Mouse (Mus musculus) liver, adult 2 months (tissue): ENCODE data around the gene Tlr6. TPM values are rescaled to one million over a fixed set of nuclear protein-coding genes. Genes with fewer than 3 reads are reported as not detected.

Experiments
- DNase-seq: peaks from one replicate; pipeline ENCODE4 v3.0.0-alpha.2; 2011; ENCODE audit warnings: low read depth, low spot score; ENCODE audit errors: extremely low read depth
- H3K27ac ChIP-seq: fragments of 200-500 bp; replicated peaks from 2 replicates; pipeline ENCODE4 v1.5.1; 2012; ENCODE audit warnings: low read depth, mild to moderate bottlenecking, control low read depth, inconsistent platforms, low read length; ENCODE audit not compliant: insufficient read depth
- H3K27me3 ChIP-seq: fragments of 200-500 bp; 2 replicates; pipeline ENCODE4 v1.6.1; 2012; ENCODE audit warnings: mild to moderate bottlenecking, moderate library complexity, low read length, inconsistent platforms; ENCODE audit not compliant: control insufficient read depth, insufficient read depth
- H3K36me3 ChIP-seq: fragments of 200-500 bp; 2 replicates; pipeline ENCODE4 v1.6.1; 2012; ENCODE audit warnings: low read length, inconsistent platforms; ENCODE audit not compliant: control insufficient read depth, insufficient read depth
- H3K4me1 ChIP-seq: fragments of 200-500 bp; 2 replicates; pipeline ENCODE4 v1.6.1; 2011; ENCODE audit warnings: low read length; ENCODE audit not compliant: control insufficient read depth, insufficient read depth
- H3K4me3 ChIP-seq: fragments of 200-500 bp; 2 replicates; pipeline ENCODE4 v1.5.1; 2011; ENCODE audit warnings: low read depth, mild to moderate bottlenecking, control low read depth, low read length, moderate library complexity; ENCODE audit not compliant: insufficient read depth
- H3K79me2 ChIP-seq: fragments of 200-500 bp; 2 replicates; pipeline ENCODE4 v1.6.1; 2012; ENCODE audit warnings: inconsistent platforms, mild to moderate bottlenecking, low read length, moderate library complexity; ENCODE audit not compliant: control insufficient read depth, insufficient read depth
- H3K9ac ChIP-seq: fragments of 200-500 bp; 2 replicates; pipeline ENCODE4 v1.6.1; 2012; ENCODE audit warnings: low read depth, mild to moderate bottlenecking, control low read depth, inconsistent platforms, low read length
- CTCF ChIP-seq: fragments of 200-500 bp; IDR thresholded peaks from 2 replicates; pipeline ENCODE4 v1.5.1; 2011; ENCODE audit warnings: low read depth, low read length, control low read depth
- POLR2A ChIP-seq: fragments of 200-500 bp; IDR thresholded peaks from 2 replicates; pipeline ENCODE4 v1.6.1; 2011; ENCODE audit warnings: low read length, control low read depth; ENCODE audit not compliant: insufficient read depth; ENCODE audit errors: extremely low read depth
- WGBS: fragments of 180-500 bp; shearing (Covaris S2); methylation state at CpG from one replicate; pipeline ENCODE4 v1.1.7; 2018; 5-methylcytosine and 5-hydroxymethylcytosine counted together
- polyA plus RNA-seq: library from polyadenylated mRNA; depleted of rRNA; stranded (reverse); fragments of >200 nt; gene quantifications from 2 replicates; pipeline ENCODE4 v1.2.3, GENCODE M21; 2012
- total RNA-seq: library from RNA; depleted of rRNA; stranded (reverse); fragments of >200 nt; gene quantifications from 2 replicates; pipeline ENCODE4 v1.2.3, GENCODE M21; 2014

Gene Tlr6
- total and polyA plus RNA-seq, 2 experiments: 0.18 to 0.46 TPM

DNA sequence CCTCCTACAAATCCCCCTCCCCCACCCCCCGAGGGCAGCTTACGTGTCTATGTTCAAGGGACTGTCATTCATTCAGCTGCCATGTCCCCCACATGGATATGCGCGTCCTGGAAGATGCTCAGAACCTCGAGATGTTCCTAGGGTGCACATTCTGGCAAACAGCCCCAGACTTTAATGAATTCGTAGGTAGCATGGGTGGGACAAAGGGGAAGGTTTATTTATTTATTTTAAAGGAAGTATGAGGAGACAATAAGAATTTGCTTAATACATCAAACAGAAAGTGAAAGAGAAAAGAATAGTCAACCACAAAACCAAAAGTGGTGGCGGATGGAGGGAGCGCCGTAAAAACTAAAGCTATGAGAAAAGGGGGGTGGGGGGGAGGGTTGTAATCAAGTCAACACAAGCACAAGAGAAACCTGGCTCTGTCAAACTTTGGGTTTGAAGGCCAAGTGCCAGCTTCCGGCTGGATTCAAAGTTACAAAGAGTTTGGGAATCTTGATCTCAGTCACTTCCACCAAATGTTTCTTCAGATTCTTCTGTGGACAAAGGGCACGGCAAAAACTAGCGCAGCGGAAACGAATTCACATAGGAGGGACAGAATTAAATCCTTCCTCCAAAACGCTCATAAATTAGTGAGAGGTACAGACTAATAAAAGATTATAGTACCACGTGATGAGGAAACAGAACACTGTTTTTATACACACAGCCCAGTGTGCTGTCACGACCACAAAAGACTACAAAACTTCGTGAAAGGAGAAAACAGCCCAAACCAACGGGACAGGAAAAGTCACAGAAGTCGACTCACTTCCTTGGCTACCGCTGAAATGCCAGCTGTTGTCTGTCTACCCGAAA is 680 bp downstream of the Tlr6 start:
- Histone ChIP-seq H3K9ac (peak overlapping the region; percentile 21; the same call in 1 of the 2 replicates), H3K4me3 (peak overlapping the region; percentile 42; the same call in 1 of the 2 replicates)
- DNase-seq: no peak

DNA sequence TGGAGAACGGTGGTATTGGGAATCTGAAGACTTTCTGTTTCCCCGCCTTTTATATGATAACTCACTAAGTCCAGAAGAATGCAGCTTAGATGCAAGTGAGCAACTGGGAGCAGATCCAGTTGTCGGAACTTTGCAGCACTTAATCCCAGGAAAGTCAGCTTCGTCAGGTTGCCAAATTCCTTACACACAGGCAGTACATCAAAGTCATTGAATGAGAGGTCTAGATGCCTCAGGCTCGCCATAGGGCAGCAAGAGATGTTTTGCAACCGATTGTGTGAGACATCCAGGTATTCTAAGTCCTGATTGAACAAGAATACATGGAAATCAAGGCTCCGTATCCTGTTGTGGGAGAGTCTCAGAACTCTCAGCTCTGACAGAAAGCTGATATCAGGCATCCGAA is 5.0 kb downstream of the Tlr6 start:
- WGBS: 90% methylated on average over 8 of the region's 8 CpGs
- no peak for DNase-seq

More for the DNA sequence above, 680 bp downstream of the Tlr6 start:
- no peak for TF ChIP-seq POLR2A
- TF ChIP-seq CTCF: no peak
- H3K4me1 ChIP-seq: peaks cover 6% of the 10 kb centered on the region
- H3K36me3 ChIP-seq: no peaks in the 10 kb centered on the region
- no peak overlapping the region; the same call in 1 of the 2 replicates for H3K27ac ChIP-seq
- no peaks in the 10 kb centered on the region for H3K27me3 ChIP-seq
- H3K79me2 ChIP-seq: no peaks in the 10 kb centered on the region
- 83% methylated on average over 22 of the region's 22 CpGs for WGBS

GRCm38 (mm10) chr5:64951486-64951885 is 8.4 kb downstream of the Tlr6 start:
- Histone ChIP-seq H3K4me3 (no peak overlapping the region), H3K79me2 (no peaks in the 10 kb centered on the region), H3K4me1 (no peaks in the 10 kb centered on the region), H3K27ac (no peak overlapping the region), H3K9ac (no peak overlapping the region), H3K27me3 (no peaks in the 10 kb centered on the region), H3K36me3 (no peaks in the 10 kb centered on the region)
- DNase-seq: no peak
- WGBS: 94% methylated on average over 5 of the region's 5 CpGs
- TF ChIP-seq POLR2A: no peak
- TF ChIP-seq CTCF: no peak

More for the DNA sequence above, 5.0 kb downstream of the Tlr6 start:
- Histone ChIP-seq H3K4me3 (no peak overlapping the region), H3K36me3 (no peaks in the 10 kb centered on the region), H3K79me2 (no peaks in the 10 kb centered on the region), H3K27ac (no peak overlapping the region), H3K9ac (no peak overlapping the region), H3K4me1 (no peaks in the 10 kb centered on the region), H3K27me3 (no peaks in the 10 kb centered on the region)
- no peak for TF ChIP-seq POLR2A
- TF ChIP-seq CTCF: no peak

GRCm38 (mm10) chr5:64932775-64933174 is 27.1 kb downstream of the Tlr6 start:
- Histone ChIP-seq H3K27me3 (no peaks in the 10 kb centered on the region), H3K4me3 (no peak overlapping the region), H3K9ac (no peak overlapping the region), H3K79me2 (no peaks in the 10 kb centered on the region), H3K4me1 (no peaks in the 10 kb centered on the region), H3K27ac (no peak overlapping the region), H3K36me3 (no peaks in the 10 kb centered on the region)
- TF ChIP-seq CTCF (no peak), POLR2A (no peak)
- 80% methylated on average over 15 of the region's 15 CpGs for WGBS
- no peak for DNase-seq

DNA sequence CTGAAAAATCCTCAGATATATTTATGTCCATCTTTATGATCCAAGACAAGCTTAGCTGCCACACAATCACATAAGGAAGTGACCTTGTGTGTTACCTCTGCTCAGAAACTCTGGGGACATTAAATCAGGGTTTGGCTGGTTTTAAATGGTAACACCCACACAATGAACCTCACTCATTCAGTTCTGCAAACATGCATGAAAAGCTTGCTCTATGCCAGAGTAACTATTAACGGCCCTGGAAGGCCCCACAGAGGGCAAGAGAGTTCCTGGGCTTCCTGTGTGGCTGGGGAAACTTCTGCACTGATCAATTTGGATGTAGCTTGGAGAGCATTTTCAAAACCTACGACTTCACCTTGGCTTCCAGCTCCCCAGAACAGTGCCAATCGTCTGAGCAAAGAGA is 27.7 kb downstream of the Tlr6 start:
- 26% methylated on average over 3 of the region's 3 CpGs for WGBS

DNA sequence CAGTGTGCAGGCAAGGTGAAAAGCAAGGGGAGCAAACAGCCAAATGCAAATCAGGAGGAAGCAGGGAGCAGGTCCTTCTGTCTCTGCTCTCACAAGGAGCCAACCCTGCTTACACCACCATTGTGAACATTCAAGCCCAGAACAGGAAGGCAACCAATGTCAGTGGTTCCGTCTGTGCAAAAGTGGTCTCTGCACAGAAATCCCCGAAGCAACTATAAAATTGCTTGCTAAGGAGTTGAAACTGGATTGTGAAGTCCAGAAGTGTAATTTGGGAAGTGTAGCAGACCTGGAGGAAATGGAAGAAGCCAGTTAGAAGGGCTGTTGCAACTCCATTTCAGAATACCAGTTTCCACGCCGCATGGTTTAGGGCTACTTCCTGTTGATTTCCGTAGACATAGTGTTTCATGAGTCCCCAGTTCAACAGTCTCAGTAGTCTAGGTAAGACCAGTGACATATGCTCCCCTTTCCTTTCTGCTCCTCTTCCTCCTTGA is 37.0 kb downstream of the Tlr6 start:
- TF ChIP-seq POLR2A (no peak), CTCF (no peak)
- Histone ChIP-seq H3K36me3 (no peaks in the 10 kb centered on the region), H3K27ac (no peak overlapping the region), H3K27me3 (no peaks in the 10 kb centered on the region), H3K79me2 (no peaks in the 10 kb centered on the region), H3K4me1 (no peaks in the 10 kb centered on the region), H3K9ac (no peak overlapping the region), H3K4me3 (no peak overlapping the region)
- DNase-seq: peak; percentile 16
- WGBS: 80% methylated on average over 5 of the region's 5 CpGs

More for the DNA sequence above, 27.7 kb downstream of the Tlr6 start:
- H3K4me3 ChIP-seq: no peak overlapping the region
- no peaks in the 10 kb centered on the region for H3K79me2 ChIP-seq
- H3K27ac ChIP-seq: no peak overlapping the region
- H3K36me3 ChIP-seq: no peaks in the 10 kb centered on the region
- no peaks in the 10 kb centered on the region for H3K4me1 ChIP-seq
- TF ChIP-seq CTCF (no peak), POLR2A (no peak)
- no peak overlapping the region for H3K9ac ChIP-seq
- no peaks in the 10 kb centered on the region for H3K27me3 ChIP-seq
- DNase-seq: no peak
